Mouse (Mus musculus) kidney, embryonic 16.5 days (tissue): Measurements from ENCODE around the gene Scnn1g. TPM values are rescaled to one million over a fixed set of nuclear protein-coding genes. Genes with fewer than 3 reads are reported as not detected.

Experiments
- ATAC-seq: fragments of 200-750 bp; cut with Nextera tagmentation; 2 replicates; pipeline ENCODE4 v1.8.0; 2017; ENCODE audit warnings: moderate TSS enrichment; ENCODE audit not compliant: low FRiP score, low TSS enrichment
- H3K27ac ChIP-seq: fragments of 300-500 bp; sonication (generic); 2 replicates; pipeline ENCODE4 v1.5.1; 2014; ENCODE audit warnings: low read length
- H3K27me3 ChIP-seq: fragments of 300-500 bp; sonication (generic); 2 replicates; pipeline ENCODE4 v1.6.1; 2014; ENCODE audit warnings: low read length, control low read depth, mixed read lengths; ENCODE audit not compliant: insufficient read depth
- H3K36me3 ChIP-seq: fragments of 300-500 bp; sonication (generic); 2 replicates; pipeline ENCODE4 v1.6.1; 2014; ENCODE audit warnings: low read length, control low read depth, mixed read lengths; ENCODE audit not compliant: insufficient read depth
- H3K4me1 ChIP-seq: fragments of 300-500 bp; sonication (generic); 2 replicates; pipeline ENCODE4 v1.6.1; 2014; ENCODE audit warnings: low read length, control low read depth, mixed read lengths; ENCODE audit not compliant: insufficient read depth
- H3K4me2 ChIP-seq: fragments of 300-500 bp; sonication (generic); replicated peaks from 2 replicates; pipeline ENCODE4 v1.6.1; 2014; ENCODE audit warnings: low read depth, low read length
- H3K4me3 ChIP-seq: fragments of 300-500 bp; sonication (generic); 2 replicates; pipeline ENCODE4 v1.5.1; 2014; ENCODE audit warnings: mild to moderate bottlenecking, low read length
- H3K9ac ChIP-seq: fragments of 300-500 bp; sonication (generic); replicated peaks from 2 replicates; pipeline ENCODE4 v1.6.1; 2014; ENCODE audit warnings: low read length
- H3K9me3 ChIP-seq: fragments of 300-500 bp; sonication (generic); 2 replicates; pipeline ENCODE4 v1.6.1; 2016; ENCODE audit warnings: low read length, control low read depth
- WGBS: fragments of 180-500 bp; shearing (Covaris S2); extraction: QIAGEN DNeasy Blood & Tissue Kit; methylation state at CpG from one replicate; pipeline ENCODE4 v1.1.7; 2014; 5-methylcytosine and 5-hydroxymethylcytosine counted together
- polyA plus RNA-seq: library from polyadenylated mRNA; unstranded; fragments of >200 nt; fragmentation: Nextera tagmentation; extraction: Ambion mirVana; gene quantifications from 2 replicates; pipeline ENCODE4 v1.2.1, GENCODE M21; 2015

The Scnn1g gene
- polyA plus RNA-seq, 1 experiment from 2014 or later, result 40.7 TPM

- Histone ChIP-seq H3K9ac (no peak overlapping the region), H3K4me2 (no peak overlapping the region), H3K9me3 (no peaks in the 10 kb centered on the region), H3K27me3 (no peaks in the 10 kb centered on the region), H3K4me1 (no peaks in the 10 kb centered on the region), H3K36me3 (no peaks in the 10 kb centered on the region), H3K27ac (no peak overlapping the region), H3K4me3 (no peak overlapping the region)
- WGBS, result 83% methylated on average over 3 of the region's 3 CpGs
- ATAC-seq, result no peak
These were observed 71.7 kb downstream of the Scnn1g start for GRCm38 (mm10) chr7:121805811-121806496.

GRCm38 (mm10) chr7:121807726-121808580 lies 73.7 kb downstream of the Scnn1g start:
- H3K9me3 ChIP-seq, result no peaks in the 10 kb centered on the region
- 78% methylated on average over 15 of the region's 15 CpGs for WGBS
- no peaks in the 10 kb centered on the region for H3K36me3 ChIP-seq
- H3K4me1 ChIP-seq, result no peaks in the 10 kb centered on the region
- H3K27me3 ChIP-seq, result no peaks in the 10 kb centered on the region
- ATAC-seq, result no peak
- no peak overlapping the region for H3K4me2 ChIP-seq
- H3K27ac ChIP-seq, result no peak overlapping the region
- no peak overlapping the region for H3K9ac ChIP-seq
- H3K4me3 ChIP-seq, result no peak overlapping the region

Other genes starting within 250 kb of the Scnn1g start
- 2.0 and 2.1 TPM in 2 replicates for gene Usp31, start 27.2 kb upstream of the Scnn1g start, polyA plus RNA-seq
- 53.8 and 57.8 TPM in 2 replicates for gene Scnn1b, start 130.6 kb downstream of the Scnn1g start, polyA plus RNA-seq
- gene Cog7, start 247.2 kb downstream of the Scnn1g start, polyA plus RNA-seq, result 32.9 and 33.0 TPM in 2 replicates